In the genomic region with DNA sequence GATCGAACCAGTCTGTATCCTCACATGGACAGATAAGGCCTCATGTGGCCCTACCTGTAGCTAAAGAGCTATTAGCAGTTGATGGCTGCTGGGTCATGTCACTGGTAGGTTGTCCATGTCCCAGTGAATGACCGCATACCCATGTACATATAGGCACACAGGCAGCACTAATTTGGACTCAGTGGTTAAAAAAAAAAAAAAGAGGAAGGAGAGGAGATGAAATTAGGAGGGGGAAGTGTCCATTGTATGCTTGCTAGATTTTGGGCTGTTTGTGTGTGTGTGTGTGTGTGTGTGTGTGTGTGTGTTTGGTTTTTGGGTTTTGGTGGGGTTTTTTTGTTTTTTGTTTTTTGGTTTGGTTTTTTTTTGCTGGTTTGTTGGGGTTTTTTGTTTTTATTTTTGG, we compare ENCODE assay signal across 17 mouse cellular contexts.
"Had no signal": no experiment of that assay in that cellular context is flagged by ENCODE, and none has a peak within 500 bp of the region (broad histone marks: within the 10 kb centered on the region; RNA-seq: fewer than 3 reads in every experiment).

No protein-coding gene starts in this region.

- H3K4me1 ChIP-seq: limb, embryonic 15.5 days; liver, embryonic 12.5 days; lung, embryonic 15.5 days; neural tube, embryonic 13.5 days; stomach, embryonic 15.5 days had no signal

- ATAC-seq: intestine, postnatal 0 days; liver, embryonic 12.5 days had no signal

- H3K27ac ChIP-seq: layer of hippocampus, adult 2 months; limb, embryonic 15.5 days; liver, embryonic 12.5 days; lung, embryonic 15.5 days; midbrain, embryonic 10.5 days; neural tube, embryonic 13.5 days; stomach, embryonic 15.5 days had no signal

- H3K27me3 ChIP-seq: limb, embryonic 15.5 days; lung, embryonic 15.5 days; neural tube, embryonic 13.5 days; stomach, embryonic 15.5 days had no signal

- H3K36me3 ChIP-seq: limb, embryonic 15.5 days; liver, embryonic 12.5 days; lung, embryonic 15.5 days; midbrain, embryonic 10.5 days; neural tube, embryonic 13.5 days; stomach, embryonic 15.5 days had no signal

- H3K9ac ChIP-seq: limb, embryonic 15.5 days; liver, embryonic 12.5 days; lung, embryonic 15.5 days; neural tube, embryonic 13.5 days; stomach, embryonic 15.5 days had no signal

- H3K4me3 ChIP-seq: layer of hippocampus, adult 2 months; limb, embryonic 15.5 days; liver, embryonic 12.5 days; lung, embryonic 15.5 days; midbrain, embryonic 10.5 days; neural tube, embryonic 13.5 days; stomach, embryonic 15.5 days had no signal

- H3K4me2 ChIP-seq: limb, embryonic 15.5 days; liver, embryonic 12.5 days; lung, embryonic 15.5 days; neural tube, embryonic 13.5 days; stomach, embryonic 15.5 days had no signal

- H3K9me3 ChIP-seq: limb, embryonic 15.5 days; liver, embryonic 12.5 days; lung, embryonic 15.5 days; midbrain, embryonic 10.5 days; neural tube, embryonic 13.5 days; stomach, embryonic 15.5 days had no signal

- DNase-seq: kidney, adult 8-10 months; kidney, postnatal 36 days; lung, postnatal 14 days; midbrain, embryonic 14.5 days; right cerebral cortex, adult 18-20 months; right cerebral cortex, postnatal 4 days; spleen, adult 18-20 months; thymus, adult 2 months; thymus, postnatal 25 days had no signal
